Mouse (Mus musculus) embryonic stem cell, embryonic (primary cell): ENCODE measurements at regions not wholly inside any gene's neighbourhood (a gene's known extent, or its start where the extent isn't known, plus 50 kb on each side); places are given as distances from the start of the nearest gene placed in this dataset.

ENCODE experiments used
- CTCF ChIA-PET, 4 experiments: fragments of 300-600 bp in 2 of 4; fragments of 350-600 bp in 2 of 4; sonication (Branson Sonifier 250); formaldehyde crosslinking; loops; one replicate each; lab custom pipeline; 2022; ENCODE audit warnings: inconsistent platforms in 2 of 4; lab: Charles Lee
- POLR2A ChIA-PET, 4 experiments: fragments of 300-600 bp in 2 of 4; fragments of 350-600 bp in 2 of 4; sonication (Branson Sonifier 250); formaldehyde crosslinking; loops; one replicate each; lab custom pipeline; 2022; ENCODE audit warnings: antibody characterized with exemption in 4 of 4, inconsistent platforms in 1 of 4; lab: Charles Lee

GRCm38 (mm10) chr6:97741427-97741826, 65.4 kb upstream of the Mitf start:
- CTCF ChIA-PET = interaction anchor here (0.6 to 2.1 kb wide), 14 partner anchors 12 to 490 kb away, joined by 3 to 8 read pairs (median 3); no protein-coding TSS in a partner anchor
- POLR2A ChIA-PET = interaction anchor here in 2 of 4 experiments (0.6 to 1.0 kb wide), 2 partner anchors 322 to 536 kb away, joined by 3 read pairs; no protein-coding TSS in a partner anchor

GRCm38 (mm10) chr6:97740851-97741201, 66.0 kb upstream of the Mitf start:
- ChIA-PET POLR2A (interaction anchor here in 2 of 4 experiments (0.6 to 1.0 kb wide), 3 partner anchors 16 to 536 kb away, joined by 3 read pairs; no protein-coding TSS in a partner anchor), CTCF (interaction anchor here (0.5 to 2.1 kb wide), 14 partner anchors 81 to 526 kb away, joined by 3 to 8 read pairs (median 3); no protein-coding TSS in a partner anchor)

GRCm38 (mm10) chr6:97740107-97740850, 66.6 kb upstream of the Mitf start:
- CTCF ChIA-PET = interaction anchor here (0.5 to 2.1 kb wide), 15 partner anchors 81 to 526 kb away, joined by 3 to 8 read pairs (median 3); no protein-coding TSS in a partner anchor

GRCm38 (mm10) chr6:97738846-97739245, 68.0 kb upstream of the Mitf start:
- ChIA-PET CTCF (interaction anchor here in 1 of 4 experiments (0.7 to 1.3 kb wide), 2 partner anchors 214 to 319 kb away, joined by 3 to 5 read pairs; no protein-coding TSS in a partner anchor), POLR2A (no interaction called here)

More at GRCm38 (mm10) chr6:97740107-97740850, 66.6 kb upstream of the Mitf start:
- POLR2A ChIA-PET = interaction anchor here in 1 of 4 experiments (0.9 kb wide), 1 partner anchor 16 kb away, joined by 3 read pairs; no protein-coding TSS in a partner anchor

GRCm38 (mm10) chr6:97730835-97731234, 76.0 kb upstream of the Mitf start:
- ChIA-PET POLR2A (interaction anchor here in 1 of 4 experiments (1.2 kb wide), 1 partner anchor 12 kb away, joined by 3 read pairs; no protein-coding TSS in a partner anchor), CTCF (no interaction called here)

GRCm38 (mm10) chr6:97718184-97718910, 88.5 kb upstream of the Mitf start:
- ChIA-PET POLR2A (interaction anchor here in 3 of 4 experiments (0.6 to 1.3 kb wide), 4 partner anchors 10 to 59 kb away, joined by 3 read pairs; no protein-coding TSS in a partner anchor), CTCF (interaction anchor here in 1 of 4 experiments (0.6 to 1.3 kb wide), 3 partner anchors 102 to 195 kb away, joined by 3 to 4 read pairs (median 4); no protein-coding TSS in a partner anchor)

- ChIA-PET CTCF (no interaction called here), POLR2A (no interaction called here)
Observed at GRCm38 (mm10) chr6:97707401-97707800, 90.1 kb upstream of the Frmd4b start.

- POLR2A ChIA-PET = no interaction called here
- CTCF ChIA-PET = no interaction called here
Observed at GRCm38 (mm10) chr6:97704361-97704760, 87.0 kb upstream of the Frmd4b start.

- CTCF ChIA-PET = no interaction called here
- POLR2A ChIA-PET = no interaction called here
Observed at GRCm38 (mm10) chr6:97699752-97700098, 82.4 kb upstream of the Frmd4b start.

GRCm38 (mm10) chr6:97699054-97699751, 81.9 kb upstream of the Frmd4b start:
- POLR2A ChIA-PET = no interaction called here
- CTCF ChIA-PET = no interaction called here

- POLR2A ChIA-PET = no interaction called here
- CTCF ChIA-PET = no interaction called here
Observed at GRCm38 (mm10) chr6:97693281-97693680, 75.9 kb upstream of the Frmd4b start.

- ChIA-PET CTCF (no interaction called here), POLR2A (interaction anchor here in 1 of 4 experiments (0.6 kb wide), 1 partner anchor 213 kb away, joined by 5 read pairs; no protein-coding TSS in a partner anchor)
Observed at GRCm38 (mm10) chr6:97691136-97691535, 73.8 kb upstream of the Frmd4b start.

- ChIA-PET CTCF (no interaction called here), POLR2A (no interaction called here)
Observed at GRCm38 (mm10) chr6:97684335-97684734, 67.0 kb upstream of the Frmd4b start.

GRCm38 (mm10) chr6:97682213-97682612, 64.9 kb upstream of the Frmd4b start:
- POLR2A ChIA-PET = no interaction called here
- CTCF ChIA-PET = no interaction called here

- ChIA-PET CTCF (no interaction called here), POLR2A (no interaction called here)
Observed at GRCm38 (mm10) chr6:97675181-97675756, 57.9 kb upstream of the Frmd4b start.

GRCm38 (mm10) chr6:97666818-97667629, 49.7 kb upstream of the Frmd4b start:
- ChIA-PET POLR2A (interaction anchor here in 1 of 4 experiments (0.6 kb wide), 1 partner anchor 48 kb away, joined by 3 read pairs; no protein-coding TSS in a partner anchor), CTCF (interaction anchor here in 1 of 4 experiments (0.6 kb wide), 1 partner anchor 130 kb away, joined by 16 read pairs; no protein-coding TSS in a partner anchor)
